Mouse (Mus musculus): ENCODE data around the gene Ankrd35. TPM values are rescaled to one million over a fixed set of nuclear protein-coding genes. Genes with fewer than 3 reads are reported as not detected.

Gene Ankrd35
- polyA plus RNA-seq, 1 experiment from 2014 or later = 0.55 TPM

Other genes with a start within 250 kb of the Ankrd35 start
- not detected in 2 replicates for gene BC107364, start 217.8 kb upstream of the Ankrd35 start, polyA plus RNA-seq (2016; fragmentation: Nextera tagmentation; extraction: Ambion mirVana)
- 1.9 and 2.7 TPM in 2 replicates for gene Hfe2, start 145.0 kb upstream of the Ankrd35 start, polyA plus RNA-seq (2016; fragmentation: Nextera tagmentation; extraction: Ambion mirVana)
- 51.4 and 57.5 TPM in 2 replicates for gene Txnip, start 112.2 kb upstream of the Ankrd35 start, polyA plus RNA-seq (2016; fragmentation: Nextera tagmentation; extraction: Ambion mirVana)
- gene Gm16253, start 93.1 kb upstream of the Ankrd35 start, polyA plus RNA-seq (2016; fragmentation: Nextera tagmentation; extraction: Ambion mirVana) = 1.6 and 3.0 TPM in 2 replicates
- gene Polr3gl, start 76.0 kb upstream of the Ankrd35 start, polyA plus RNA-seq (2016; fragmentation: Nextera tagmentation; extraction: Ambion mirVana) = 40.3 and 40.9 TPM in 2 replicates
- gene Ankrd34a, start 73.5 kb upstream of the Ankrd35 start, polyA plus RNA-seq (2016; fragmentation: Nextera tagmentation; extraction: Ambion mirVana) = 5.3 and 5.6 TPM in 2 replicates
- 6.7 and 7.2 TPM in 2 replicates for gene Lix1l, start 69.0 kb upstream of the Ankrd35 start, polyA plus RNA-seq (2016; fragmentation: Nextera tagmentation; extraction: Ambion mirVana)
- 146 and 147 TPM in 2 replicates for gene Rbm8a, start 40.2 kb upstream of the Ankrd35 start, polyA plus RNA-seq (2016; fragmentation: Nextera tagmentation; extraction: Ambion mirVana)
- gene Pex11b, start 34.8 kb upstream of the Ankrd35 start, polyA plus RNA-seq (2016; fragmentation: Nextera tagmentation; extraction: Ambion mirVana) = 43.9 and 45.9 TPM in 2 replicates
- gene Gm42957, start 34.7 kb upstream of the Ankrd35 start, polyA plus RNA-seq (2016; fragmentation: Nextera tagmentation; extraction: Ambion mirVana) = 0.09 TPM in 2 replicates
- 0.90 and 0.93 TPM in 2 replicates for gene Itga10, start 24.5 kb upstream of the Ankrd35 start, polyA plus RNA-seq (2016; fragmentation: Nextera tagmentation; extraction: Ambion mirVana)
- gene Pias3, start 26.3 kb downstream of the Ankrd35 start, polyA plus RNA-seq (2016; fragmentation: Nextera tagmentation; extraction: Ambion mirVana) = 39.7 and 42.9 TPM in 2 replicates
- gene Nudt17, start 38.4 kb downstream of the Ankrd35 start, polyA plus RNA-seq (2016; fragmentation: Nextera tagmentation; extraction: Ambion mirVana) = 13.5 and 14.5 TPM in 2 replicates
- gene Polr3c, start 57.5 kb downstream of the Ankrd35 start, polyA plus RNA-seq (2016; fragmentation: Nextera tagmentation; extraction: Ambion mirVana) = 33.9 and 40.3 TPM in 2 replicates
- 78.6 and 81.4 TPM in 2 replicates for gene Rnf115, start 57.5 kb downstream of the Ankrd35 start, polyA plus RNA-seq (2016; fragmentation: Nextera tagmentation; extraction: Ambion mirVana)
- gene Pdzk1, start 159.2 kb downstream of the Ankrd35 start, polyA plus RNA-seq (2016; fragmentation: Nextera tagmentation; extraction: Ambion mirVana) = not detected in 2 replicates
- gene Cd160, start 159.2 kb downstream of the Ankrd35 start, polyA plus RNA-seq (2016; fragmentation: Nextera tagmentation; extraction: Ambion mirVana) = 0.08 and 0.15 TPM in 2 replicates
- gene Gja5, start 234.6 kb downstream of the Ankrd35 start, polyA plus RNA-seq (2016; fragmentation: Nextera tagmentation; extraction: Ambion mirVana) = 6.9 and 11.7 TPM in 2 replicates
- gene Gpr89, start 235.2 kb downstream of the Ankrd35 start, polyA plus RNA-seq (2016; fragmentation: Nextera tagmentation; extraction: Ambion mirVana) = 37.8 and 38.1 TPM in 2 replicates

Data from neural tube, embryonic 12.5 days (tissue).